Mouse (Mus musculus) kidney, adult 2 months (tissue): Measurements from ENCODE around the gene Cyp27b1. TPM values are rescaled to one million over a fixed set of nuclear protein-coding genes. Genes with fewer than 3 reads are reported as not detected.
A peak's percentile ranks its signal among the peaks of the same experiment; 100 is the strongest.

Source experiments
- DNase-seq: peaks from one replicate; pipeline ENCODE4 v3.0.0; 2021
- H3K27ac ChIP-seq: fragments of 200-500 bp; 2 replicates; pipeline ENCODE4 v1.5.1; 2012; ENCODE audit warnings: low read depth, low read length, control low read depth, inconsistent platforms; ENCODE audit not compliant: insufficient read depth
- H3K27me3 ChIP-seq: fragments of 200-500 bp; replicated peaks from 2 replicates; pipeline ENCODE4 v1.6.1; 2012; ENCODE audit warnings: mild to moderate bottlenecking, moderate library complexity, low read length, inconsistent platforms; ENCODE audit not compliant: control insufficient read depth, insufficient read depth
- H3K36me3 ChIP-seq: fragments of 200-500 bp; 2 replicates; pipeline ENCODE4 v1.6.1; 2012; ENCODE audit warnings: mild to moderate bottlenecking, moderate library complexity, low read length, inconsistent platforms; ENCODE audit not compliant: control insufficient read depth, insufficient read depth
- H3K4me1 ChIP-seq: fragments of 200-500 bp; 2 replicates; pipeline ENCODE4 v1.6.1; 2011; ENCODE audit warnings: low read length; ENCODE audit not compliant: control insufficient read depth, insufficient read depth
- H3K4me3 ChIP-seq: fragments of 200-500 bp; 2 replicates; pipeline ENCODE4 v1.5.1; 2011; ENCODE audit warnings: mild to moderate bottlenecking, low read depth, low read length, control low read depth; ENCODE audit not compliant: insufficient read depth
- CTCF ChIP-seq: fragments of 200-500 bp; conservative IDR thresholded peaks from 2 replicates; pipeline ENCODE4 v1.5.1; 2011; ENCODE audit warnings: low read depth, mild to moderate bottlenecking, control low read depth, low read length, moderate library complexity, mixed read lengths; ENCODE audit not compliant: insufficient read depth, insufficient read length
- POLR2A ChIP-seq: fragments of 200-500 bp; IDR thresholded peaks from one replicate; pipeline ENCODE4 v1.6.1; 2011; ENCODE audit warnings: low read depth, low read length, control low read depth
- WGBS: fragments of 180-500 bp; shearing (Covaris S2); methylation state at CpG from one replicate; pipeline ENCODE4 v1.1.7; 2018; 5-methylcytosine and 5-hydroxymethylcytosine counted together
- polyA plus RNA-seq: library from polyadenylated mRNA; depleted of rRNA; stranded (reverse); fragments of >200 nt; gene quantifications from 2 replicates; pipeline ENCODE4 v1.2.3, GENCODE M21; 2012; rRNA removed

The Cyp27b1 gene
- 13.5 and 14.3 TPM in 2 replicates for polyA plus RNA-seq

DNA sequence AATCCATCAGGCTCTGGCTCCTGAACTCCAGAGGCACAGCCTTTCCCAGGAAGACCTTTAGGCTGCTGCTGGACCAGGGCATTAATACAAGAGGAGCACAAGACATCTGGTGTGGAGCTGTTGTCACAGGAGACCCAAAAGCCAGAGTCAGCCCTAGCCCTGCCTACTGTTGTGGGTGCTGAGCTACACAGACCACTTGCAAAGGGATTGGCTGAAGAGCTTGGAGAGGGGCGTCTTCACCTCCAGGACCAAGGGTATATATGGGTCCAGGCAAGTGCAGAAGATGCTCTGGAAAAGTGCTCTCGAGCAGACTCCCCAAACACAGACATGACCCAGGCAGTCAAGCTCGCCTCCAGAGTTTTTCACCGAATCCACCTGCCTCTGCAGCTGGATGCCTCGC is at the start of gene Cyp27b1:
Cyp27b1 (plus strand) TSS at position 297 of the 400 bp plus-strand sequence.
- DNase-seq: no peak
- WGBS: 27% methylated on average over 5 of the region's 5 CpGs
- no peaks in the 10 kb centered on the region for H3K27me3 ChIP-seq
- TF ChIP-seq CTCF (no peak), POLR2A (peak; percentile 23)
- H3K4me3 ChIP-seq: peak within 1 kb of the TSS; percentile 36
- H3K36me3 ChIP-seq: no peaks in the 10 kb centered on the region
- peak within 1 kb of the TSS; percentile 6; the same call in 1 of the 2 replicates for H3K27ac ChIP-seq
- peaks cover 12% of the 10 kb centered on the region; the same call in 1 of the 2 replicates for H3K4me1 ChIP-seq

DNA sequence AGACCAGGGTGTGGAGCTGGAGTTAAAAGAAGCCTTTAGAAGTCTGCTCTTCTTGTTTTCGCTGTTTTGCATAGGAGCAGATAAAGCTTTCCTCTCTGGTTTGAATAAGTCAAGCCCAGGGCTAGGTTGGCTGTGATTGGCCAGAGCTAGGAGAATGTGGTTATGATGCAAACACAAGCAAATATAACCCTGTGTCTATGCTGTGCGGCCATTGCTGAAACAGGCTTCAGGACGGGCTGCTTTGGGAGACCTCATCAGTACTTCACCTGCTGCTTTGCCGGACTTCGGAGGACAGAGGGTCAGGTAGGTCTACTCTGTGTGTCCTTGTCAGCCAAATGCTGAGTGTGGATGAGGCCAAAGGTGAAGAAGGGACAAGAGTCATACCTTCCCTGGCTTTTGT is 47.5 kb upstream of the Cyp27b1 start, which contains the start of gene Avil:
Avil (plus strand) TSS at position 181 of the 400 bp plus-strand sequence.
- TF ChIP-seq POLR2A (no peak), CTCF (no peak)
- Histone ChIP-seq H3K36me3 (no peaks in the 10 kb centered on the region; the same call in 1 of the 2 replicates), H3K27ac (no peak within 1 kb of the TSS), H3K4me1 (no peaks in the 10 kb centered on the region), H3K27me3 (no peaks in the 10 kb centered on the region), H3K4me3 (no peak within 1 kb of the TSS)
- no peak for DNase-seq
- 81% methylated on average over 5 of the region's 5 CpGs for WGBS

DNA sequence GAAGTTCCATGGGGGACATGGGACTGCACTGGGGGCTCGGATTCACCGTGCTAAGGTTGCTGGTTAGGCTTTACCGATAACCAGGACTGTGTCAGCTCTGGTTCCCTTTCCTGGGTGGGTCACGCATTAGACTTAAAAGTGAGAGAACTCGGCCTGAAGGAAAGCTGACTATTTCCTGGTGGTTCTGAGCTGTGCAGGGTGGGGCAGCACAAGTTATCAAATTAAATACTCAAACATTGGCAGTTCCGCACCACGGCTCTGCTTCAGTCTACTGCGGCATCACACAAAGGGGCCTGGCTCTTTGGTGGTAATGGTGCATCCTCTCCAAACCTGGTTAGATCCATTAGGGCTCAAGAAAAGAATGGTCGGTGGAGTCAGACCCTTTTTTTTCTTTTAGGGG is 46.8 kb upstream of the Cyp27b1 start:
- 72% methylated on average over 9 of the region's 9 CpGs for WGBS
- no peaks in the 10 kb centered on the region for H3K27me3 ChIP-seq
- no peak overlapping the region for H3K4me3 ChIP-seq
- TF ChIP-seq CTCF (no peak), POLR2A (no peak)
- H3K27ac ChIP-seq: no peak overlapping the region
- no peaks in the 10 kb centered on the region for H3K4me1 ChIP-seq
- H3K36me3 ChIP-seq: no peaks in the 10 kb centered on the region; the same call in 1 of the 2 replicates
- no peak for DNase-seq

DNA sequence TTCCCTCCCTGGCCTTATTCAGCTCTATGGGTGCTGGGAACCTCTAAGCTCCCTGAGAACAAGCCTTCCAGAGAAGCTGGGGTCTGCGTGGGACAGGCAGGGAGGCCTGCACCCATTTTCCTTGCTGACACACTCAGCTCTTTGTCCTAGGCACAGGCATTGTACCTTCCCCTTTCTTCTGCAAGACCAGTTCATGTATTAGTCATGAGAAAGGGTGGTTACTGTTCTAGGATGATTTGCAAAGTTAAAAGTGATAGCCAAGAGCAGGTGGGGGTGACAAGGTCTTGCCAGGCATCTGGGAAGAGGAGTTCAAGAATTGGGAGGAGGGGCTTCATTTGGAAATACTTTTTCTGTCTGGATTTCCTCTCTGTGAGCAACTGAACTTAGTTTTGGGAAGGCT is 46.0 kb upstream of the Cyp27b1 start:
- 83% methylated on average over 1 of the region's 1 CpGs for WGBS
- H3K4me3 ChIP-seq: no peak overlapping the region
- no peak for DNase-seq
- H3K27ac ChIP-seq: no peak overlapping the region
- no peaks in the 10 kb centered on the region for H3K4me1 ChIP-seq
- H3K36me3 ChIP-seq: no peaks in the 10 kb centered on the region; the same call in 1 of the 2 replicates
- TF ChIP-seq POLR2A (no peak), CTCF (no peak)
- H3K27me3 ChIP-seq: no peaks in the 10 kb centered on the region

DNA sequence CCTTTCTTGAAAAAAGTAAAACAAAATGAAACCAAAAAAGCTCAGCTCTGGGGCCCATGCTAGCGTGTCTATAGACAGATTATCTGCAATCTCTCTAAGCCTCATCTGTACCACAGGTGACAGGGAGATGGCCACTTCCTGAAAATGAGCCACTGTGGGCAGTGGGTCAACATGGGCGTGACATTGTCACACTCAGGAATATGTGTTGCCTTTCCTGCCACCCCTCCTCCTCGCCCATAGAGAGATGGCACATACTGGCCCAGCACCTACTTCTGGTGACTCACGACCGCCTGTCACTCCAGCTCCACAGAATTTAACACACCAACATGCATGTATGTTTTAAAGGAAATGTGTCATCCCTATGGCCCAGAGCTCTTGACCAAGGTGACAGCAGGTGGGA is 45.3 kb upstream of the Cyp27b1 start:
- H3K27me3 ChIP-seq: no peaks in the 10 kb centered on the region
- TF ChIP-seq POLR2A: no peak
- no peak overlapping the region for H3K27ac ChIP-seq
- H3K4me3 ChIP-seq: no peak overlapping the region
- no peaks in the 10 kb centered on the region for H3K4me1 ChIP-seq
- no peaks in the 10 kb centered on the region for H3K36me3 ChIP-seq
- 87% methylated on average over 5 of the region's 5 CpGs for WGBS
- no peak for DNase-seq

DNA sequence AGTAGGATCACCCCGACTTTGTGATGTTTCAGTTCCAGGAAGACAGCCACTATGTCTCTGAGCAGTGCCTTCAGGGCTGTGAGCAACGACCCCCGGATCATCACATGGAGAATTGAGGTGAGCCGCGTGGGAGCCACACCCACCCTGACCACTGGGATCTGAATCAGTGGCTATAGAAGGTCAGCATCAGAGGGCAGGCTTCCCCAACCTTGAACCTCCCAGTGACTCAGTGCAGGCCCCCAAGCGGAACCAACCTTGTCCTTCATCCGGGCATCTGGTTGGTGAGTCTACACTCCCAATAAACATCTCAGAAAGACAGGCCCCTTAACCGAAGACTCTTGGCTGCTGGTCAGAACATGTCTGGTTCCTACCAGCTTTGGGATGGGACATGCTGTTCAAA is 44.7 kb upstream of the Cyp27b1 start:
- no peak for TF ChIP-seq CTCF
- no peak for TF ChIP-seq POLR2A
- Histone ChIP-seq H3K27me3 (no peaks in the 10 kb centered on the region), H3K27ac (no peak overlapping the region), H3K4me3 (no peak overlapping the region), H3K36me3 (no peaks in the 10 kb centered on the region), H3K4me1 (no peaks in the 10 kb centered on the region)
- whole genome bisulfite sequencing: 63% methylated on average over 8 of the region's 8 CpGs
- no peak for DNase-seq

DNA sequence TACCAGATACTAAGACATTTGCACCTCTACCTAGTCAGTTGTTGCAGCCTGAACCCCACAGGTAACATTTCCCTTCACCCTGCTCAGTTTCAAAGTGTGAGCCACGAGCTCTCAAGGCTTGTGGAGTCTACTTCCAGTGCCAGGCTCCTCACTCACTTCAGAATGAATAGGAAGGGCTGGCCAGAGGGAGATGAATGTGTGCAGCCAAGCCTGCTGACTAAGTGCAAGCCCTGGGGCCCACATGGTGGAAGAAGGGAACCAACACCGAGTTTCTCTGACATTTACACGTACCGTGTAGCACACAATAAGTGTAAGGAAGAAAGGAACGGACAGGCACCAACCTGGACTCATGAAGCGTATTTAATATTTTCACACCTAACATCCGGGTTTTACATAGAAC is 44.2 kb upstream of the Cyp27b1 start:
- H3K27me3 ChIP-seq: no peaks in the 10 kb centered on the region
- DNase-seq: no peak
- no peaks in the 10 kb centered on the region for H3K4me1 ChIP-seq
- H3K4me3 ChIP-seq: no peak overlapping the region
- 74% methylated on average over 7 of the region's 7 CpGs for WGBS
- no peak overlapping the region for H3K27ac ChIP-seq
- H3K36me3 ChIP-seq: no peaks in the 10 kb centered on the region
- TF ChIP-seq CTCF (no peak), POLR2A (no peak)

DNA sequence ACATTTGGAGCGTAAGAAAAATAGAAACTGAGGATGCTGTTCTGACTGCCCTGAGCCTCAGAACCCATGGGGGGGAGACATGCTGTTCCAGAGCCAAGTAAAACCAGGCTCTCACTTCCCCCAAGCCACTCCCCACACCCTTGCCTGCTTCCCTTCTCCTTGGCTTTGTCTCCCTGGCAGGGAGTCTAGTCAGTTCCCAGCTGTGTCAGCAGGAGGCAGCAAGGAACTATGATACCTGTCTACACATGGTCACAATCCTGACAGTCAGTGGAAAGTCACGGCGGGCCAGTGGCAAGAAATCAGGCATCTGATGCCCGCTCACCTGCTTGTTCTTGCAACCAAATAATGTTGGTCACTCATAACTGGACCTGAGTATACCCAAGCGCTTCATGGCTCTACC is 31.6 kb upstream of the Cyp27b1 start:
- Histone ChIP-seq H3K4me3 (no peak overlapping the region), H3K27me3 (no peaks in the 10 kb centered on the region), H3K36me3 (no peaks in the 10 kb centered on the region), H3K27ac (no peak overlapping the region), H3K4me1 (no peaks in the 10 kb centered on the region)
- WGBS: 52% methylated on average over 5 of the region's 5 CpGs
- peak; percentile 68 for TF ChIP-seq CTCF
- no peak for TF ChIP-seq POLR2A
- DNase-seq: peak; percentile 63
